Mouse (Mus musculus): ENCODE data around the gene Rbm34. TPM values are rescaled to one million over a fixed set of nuclear protein-coding genes. Genes with fewer than 3 reads are reported as not detected.

Rbm34 gene
- total and polyA plus RNA-seq, 3 experiments: 24.8 to 42.7 (median 42.3) TPM

GRCm38 (mm10) chr8:126903224-126903895 is 67.5 kb downstream of the Rbm34 start:
- H3K4me2 ChIP-seq (ENCODE audit: insufficient read depth, low read depth, poor library complexity, severe bottlenecking): no peak overlapping the region
- no peak overlapping the region for H3K4me3 ChIP-seq (replicated peaks in 1 of 3; ENCODE audit: low read depth in 2 of 3, low read length in 2 of 3, poor library complexity in 1 of 3)
- in situ Hi-C loops (cut with MboI; ENCODE audit: low pct_ligation_motif_present, low pct_unique_long_range_greater_than_20kb, low sequenced_read_pairs): no loop called here
- no peaks in the 10 kb centered on the region for H3K36me3 ChIP-seq (replicated peaks in 1 of 2; ENCODE audit: control insufficient read depth in 1 of 2, insufficient read depth in 1 of 2, low read length in 1 of 2)
- peaks cover 12 to 51% of the 10 kb centered on the region in 2 experiments for H3K4me1 ChIP-seq (ENCODE audit: control insufficient read depth in 1 of 2, insufficient read depth in 2 of 2)
- no peak for DNase-seq (ENCODE audit: extremely low read depth)
- no peaks in the 10 kb centered on the region for H3K27me3 ChIP-seq (replicated peaks)
- dilution Hi-C loops (cut with MboI; ENCODE audit: extremely low pct_ligation_motif_present, extremely low pct_unique_long_range_greater_than_20kb, low sequenced_read_pairs): loop anchor here (25.0 kb wide), 1 partner anchor 416 kb away; the partner anchor contains the start of gene Tarbp1
- no peak overlapping the region for H3K27ac ChIP-seq (ENCODE audit: insufficient read depth, low read depth)
- H3K79me2 ChIP-seq (replicated peaks; ENCODE audit: control insufficient read depth, extremely low read depth, insufficient read depth, poor library complexity, severe bottlenecking): no peaks in the 10 kb centered on the region
- H3K9ac ChIP-seq (ENCODE audit: insufficient read depth, low read depth): no peak overlapping the region
- TF ChIP-seq MYC (IDR thresholded peaks at IDR 0.05; ENCODE audit: low read depth, low read length): no peak
- TF ChIP-seq KAT2A (IDR thresholded peaks at IDR 0.05; ENCODE audit: insufficient replicate concordance, low read length): no peak
- TF ChIP-seq TCF12 (IDR thresholded peaks at IDR 0.05; ENCODE audit: low read depth, low read length): no peak
- no peak for TF ChIP-seq MAFK (IDR thresholded peaks at IDR 0.05; ENCODE audit: insufficient replicate concordance, low read length)
- no peak for TF ChIP-seq EP300 (IDR thresholded peaks at IDR 0.05; ENCODE audit: low read length)
- no peak for TF ChIP-seq SIN3A (IDR thresholded peaks at IDR 0.05; ENCODE audit: low read length)
- no peak for TF ChIP-seq UBTF (IDR thresholded peaks at IDR 0.05; ENCODE audit: low read depth, low read length)
- no peak for TF ChIP-seq PAX5 (IDR thresholded peaks at IDR 0.05; ENCODE audit: low read length)
- no peak for TF ChIP-seq MAX (IDR thresholded peaks at IDR 0.05; ENCODE audit: low read length)
- TF ChIP-seq USF1 (IDR thresholded peaks at IDR 0.05; ENCODE audit: low read depth, low read length): no peak
- no peak for TF ChIP-seq TBP (conservative IDR thresholded peaks at IDR 0.05; ENCODE audit: low read depth, low read length)
- TF ChIP-seq NELFE (IDR thresholded peaks at IDR 0.05; ENCODE audit: low read depth, low read length): no peak
- no peak for TF ChIP-seq ZKSCAN1 (IDR thresholded peaks at IDR 0.05; ENCODE audit: borderline replicate concordance, low read depth, low read length)
- H3K9me3 ChIP-seq (replicated peaks; ENCODE audit: low read length): peaks cover 5% of the 10 kb centered on the region

DNA sequence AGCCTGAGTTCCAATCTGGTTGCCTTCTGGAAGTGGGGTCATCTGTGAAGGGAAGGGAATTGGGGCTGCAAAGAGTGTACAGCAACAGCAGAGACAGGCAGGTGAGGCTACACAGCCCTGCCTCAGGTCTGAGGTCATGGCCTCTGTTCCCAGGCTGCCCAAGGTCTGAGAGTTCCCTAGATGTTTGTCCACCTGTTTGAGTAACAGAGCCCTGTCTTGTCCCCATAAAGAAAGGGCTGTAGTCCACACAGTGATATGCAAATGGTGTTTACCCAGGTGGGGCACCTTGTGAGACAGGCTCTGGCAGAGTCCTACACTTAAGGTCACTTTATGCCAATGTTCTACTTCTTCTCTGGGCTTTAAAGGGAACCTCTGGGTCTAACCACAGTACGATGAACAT is 69.3 kb downstream of the Rbm34 start:
- no peaks in the 10 kb centered on the region for H3K79me2 ChIP-seq (replicated peaks; ENCODE audit: control insufficient read depth, extremely low read depth, insufficient read depth, poor library complexity, severe bottlenecking)
- peaks cover 12 to 46% of the 10 kb centered on the region in 2 experiments for H3K4me1 ChIP-seq (ENCODE audit: control insufficient read depth in 1 of 2, insufficient read depth in 2 of 2)
- dilution Hi-C loops (cut with MboI; ENCODE audit: extremely low pct_ligation_motif_present, extremely low pct_unique_long_range_greater_than_20kb, low sequenced_read_pairs): loop anchor here (25.0 kb wide), 1 partner anchor 414 kb away; the partner anchor contains the start of gene Tarbp1

More for the DNA sequence above, 69.3 kb downstream of the Rbm34 start:
- TF ChIP-seq SIN3A (IDR thresholded peaks at IDR 0.05; ENCODE audit: low read length): no peak
- no peak for TF ChIP-seq ZNF384 (IDR thresholded peaks at IDR 0.05; ENCODE audit: low read depth, low read length)
- no peak for TF ChIP-seq MEF2A (IDR thresholded peaks at IDR 0.05; ENCODE audit: borderline replicate concordance, low read depth, low read length)
- H3K9ac ChIP-seq (ENCODE audit: insufficient read depth, low read depth): no peak overlapping the region
- no peak overlapping the region for H3K4me2 ChIP-seq (ENCODE audit: insufficient read depth, low read depth, poor library complexity, severe bottlenecking)
- no peak overlapping the region for H3K4me3 ChIP-seq (replicated peaks in 1 of 3; ENCODE audit: low read depth in 2 of 3, low read length in 2 of 3, poor library complexity in 1 of 3)
- H3K36me3 ChIP-seq (replicated peaks in 1 of 2; ENCODE audit: control insufficient read depth in 1 of 2, insufficient read depth in 1 of 2, low read length in 1 of 2): no peaks in the 10 kb centered on the region
- H3K9me3 ChIP-seq (replicated peaks; ENCODE audit: low read length): peaks cover 3% of the 10 kb centered on the region
- DNase-seq (ENCODE audit: extremely low read depth): no peak
- in situ Hi-C loops (cut with MboI; ENCODE audit: low pct_ligation_motif_present, low pct_unique_long_range_greater_than_20kb, low sequenced_read_pairs): no loop called here
- no peak overlapping the region for H3K27ac ChIP-seq (ENCODE audit: insufficient read depth, low read depth)
- no peaks in the 10 kb centered on the region for H3K27me3 ChIP-seq (replicated peaks)

Measured in CH12.LX (cell line).